Mouse (Mus musculus) erythroblast, embryonic 14.5 days (primary cell): ENCODE measurements around the gene Trim63.

ENCODE experiments used
- GATA1 ChIP-seq: IDR thresholded peaks from 2 replicates; pipeline ENCODE4 v1.6.1; 2012; ENCODE audit warnings: low read length, inconsistent platforms, mixed read lengths
- TAL1 ChIP-seq: IDR thresholded peaks from 3 replicates; pipeline ENCODE4 v1.6.1; 2012; ENCODE audit warnings: low read length, inconsistent platforms, mixed read lengths

GRCm38 (mm10) chr4:134316390-134316789 is 1.5 kb downstream of the Trim63 start:
- TF ChIP-seq GATA1, result no peak
- TF ChIP-seq TAL1, result no peak
